Mouse (Mus musculus): ENCODE data around the gene Abcc9. TPM values are rescaled to one million over a fixed set of nuclear protein-coding genes. Genes with fewer than 3 reads are reported as not detected.
"Not testable (repeated sequence)": the region's sequence is repeated elsewhere in the genome, so short reads cannot be mapped to it uniquely, and the experiment has no call there.

The Abcc9 gene
- polyA plus RNA-seq, 1 experiment from 2014 or later: 3.6 TPM

GRCm38 (mm10) chr6:142692085-142692484, 10.0 kb downstream of the Abcc9 start:
- ATAC-seq (replicated peaks): no peak
- no peaks in the 10 kb centered on the region for H3K9me3 ChIP-seq
- H3K9ac ChIP-seq: no peak overlapping the region
- no peak overlapping the region for H3K4me3 ChIP-seq
- 78% methylated on average over 5 of the region's 5 CpGs for WGBS
- no peak overlapping the region for H3K4me2 ChIP-seq
- H3K27me3 ChIP-seq (replicated peaks): no peaks in the 10 kb centered on the region
- no peaks in the 10 kb centered on the region for H3K36me3 ChIP-seq (replicated peaks)
- no peak overlapping the region for H3K27ac ChIP-seq
- H3K4me1 ChIP-seq: no peaks in the 10 kb centered on the region

- H3K36me3 ChIP-seq (replicated peaks): no peaks in the 10 kb centered on the region
- H3K27me3 ChIP-seq (replicated peaks): no peaks in the 10 kb centered on the region
- H3K4me1 ChIP-seq: no peaks in the 10 kb centered on the region
- no peak overlapping the region for H3K4me3 ChIP-seq
- H3K9me3 ChIP-seq: no peaks in the 10 kb centered on the region
- WGBS: 94% methylated on average over 11 of the region's 11 CpGs
- no peak overlapping the region for H3K27ac ChIP-seq
- ATAC-seq (replicated peaks): no peak
- H3K9ac ChIP-seq: no peak overlapping the region
- no peak overlapping the region for H3K4me2 ChIP-seq
Observed at GRCm38 (mm10) chr6:142689673-142690072, 12.4 kb downstream of the Abcc9 start.

- 86% methylated on average over 7 of the region's 7 CpGs for WGBS
- H3K4me2 ChIP-seq: no peak overlapping the region
- H3K27me3 ChIP-seq (replicated peaks): no peaks in the 10 kb centered on the region
- ATAC-seq (replicated peaks): no peak
- no peak overlapping the region for H3K9ac ChIP-seq
- no peaks in the 10 kb centered on the region for H3K36me3 ChIP-seq (replicated peaks)
- no peaks in the 10 kb centered on the region for H3K9me3 ChIP-seq
- no peaks in the 10 kb centered on the region for H3K4me1 ChIP-seq
- no peak overlapping the region for H3K27ac ChIP-seq
- H3K4me3 ChIP-seq: no peak overlapping the region
Observed at GRCm38 (mm10) chr6:142682985-142683691, 19.0 kb downstream of the Abcc9 start.

- no peak overlapping the region for H3K9ac ChIP-seq
- no peaks in the 10 kb centered on the region for H3K9me3 ChIP-seq
- H3K36me3 ChIP-seq (replicated peaks): no peaks in the 10 kb centered on the region
- no peak for ATAC-seq (replicated peaks)
- 97% methylated on average over 2 of the region's 2 CpGs for WGBS
- H3K27ac ChIP-seq: no peak overlapping the region
- no peak overlapping the region for H3K4me2 ChIP-seq
- H3K4me1 ChIP-seq: no peaks in the 10 kb centered on the region
- no peak overlapping the region for H3K4me3 ChIP-seq
- H3K27me3 ChIP-seq (replicated peaks): no peaks in the 10 kb centered on the region
Observed at GRCm38 (mm10) chr6:142670021-142670420, 32.1 kb downstream of the Abcc9 start.

GRCm38 (mm10) chr6:142669343-142669742, 32.8 kb downstream of the Abcc9 start:
- no peaks in the 10 kb centered on the region for H3K9me3 ChIP-seq
- ATAC-seq (replicated peaks): no peak
- no peaks in the 10 kb centered on the region for H3K36me3 ChIP-seq (replicated peaks)
- 95% methylated on average over 6 of the region's 6 CpGs for WGBS
- no peak overlapping the region for H3K4me2 ChIP-seq
- no peaks in the 10 kb centered on the region for H3K27me3 ChIP-seq (replicated peaks)
- no peaks in the 10 kb centered on the region for H3K4me1 ChIP-seq
- no peak overlapping the region for H3K27ac ChIP-seq
- H3K4me3 ChIP-seq: no peak overlapping the region
- no peak overlapping the region for H3K9ac ChIP-seq

- 86% methylated on average over 6 of the region's 6 CpGs for WGBS
- no peaks in the 10 kb centered on the region for H3K27me3 ChIP-seq (replicated peaks)
- H3K27ac ChIP-seq: no peak overlapping the region
Observed at GRCm38 (mm10) chr6:142668831-142669230, 33.3 kb downstream of the Abcc9 start.

GRCm38 (mm10) chr6:142668419-142668766, 33.7 kb downstream of the Abcc9 start:
- H3K36me3 ChIP-seq (replicated peaks): no peaks in the 10 kb centered on the region
- no peak overlapping the region for H3K27ac ChIP-seq
- no peaks in the 10 kb centered on the region for H3K4me1 ChIP-seq
- no peaks in the 10 kb centered on the region for H3K9me3 ChIP-seq
- H3K4me2 ChIP-seq: no peak overlapping the region
- WGBS: 49% methylated on average over 1 of the region's 1 CpGs
- no peak for ATAC-seq (replicated peaks)
- H3K9ac ChIP-seq: no peak overlapping the region
- H3K27me3 ChIP-seq (replicated peaks): no peaks in the 10 kb centered on the region
- H3K4me3 ChIP-seq: no peak overlapping the region

More at GRCm38 (mm10) chr6:142668831-142669230, 33.3 kb downstream of the Abcc9 start:
- Histone ChIP-seq H3K4me3 (no peak overlapping the region), H3K4me1 (no peaks in the 10 kb centered on the region), H3K4me2 (no peak overlapping the region), H3K36me3 (replicated peaks) (no peaks in the 10 kb centered on the region), H3K9me3 (no peaks in the 10 kb centered on the region), H3K9ac (no peak overlapping the region)
- ATAC-seq (replicated peaks): no peak

GRCm38 (mm10) chr6:142667701-142668418, 34.3 kb downstream of the Abcc9 start:
- Histone ChIP-seq H3K27me3 (replicated peaks) (no peaks in the 10 kb centered on the region), H3K9me3 (no peaks in the 10 kb centered on the region)

GRCm38 (mm10) chr6:142662056-142662455, 40.1 kb downstream of the Abcc9 start:
- H3K4me3 ChIP-seq; H3K4me1 ChIP-seq; H3K9ac ChIP-seq; H3K9me3 ChIP-seq; H3K36me3 ChIP-seq (replicated peaks); H3K27me3 ChIP-seq (replicated peaks); H3K4me2 ChIP-seq; H3K27ac ChIP-seq; ATAC-seq (replicated peaks): not testable (repeated sequence)
- 93% methylated on average over 3 of the region's 3 CpGs for WGBS

More at GRCm38 (mm10) chr6:142667701-142668418, 34.3 kb downstream of the Abcc9 start:
- Histone ChIP-seq H3K36me3 (replicated peaks) (no peaks in the 10 kb centered on the region), H3K4me3 (no peak overlapping the region), H3K27ac (no peak overlapping the region), H3K4me1 (no peaks in the 10 kb centered on the region), H3K9ac (no peak overlapping the region), H3K4me2 (no peak overlapping the region)
- ATAC-seq (replicated peaks): no peak
- WGBS: 85% methylated on average over 7 of the region's 7 CpGs

- Histone ChIP-seq H3K9me3 (no peaks in the 10 kb centered on the region), H3K36me3 (replicated peaks) (no peaks in the 10 kb centered on the region), H3K4me3 (no peak overlapping the region), H3K27me3 (replicated peaks) (no peaks in the 10 kb centered on the region), H3K4me2 (no peak overlapping the region), H3K27ac (no peak overlapping the region), H3K4me1 (no peaks in the 10 kb centered on the region), H3K9ac (no peak overlapping the region)
- WGBS: 59% methylated on average over 5 of the region's 5 CpGs
- ATAC-seq (replicated peaks): no peak
Observed at GRCm38 (mm10) chr6:142659038-142659437, 43.1 kb downstream of the Abcc9 start.

GRCm38 (mm10) chr6:142654561-142654960, 47.6 kb downstream of the Abcc9 start:
- H3K36me3 ChIP-seq (replicated peaks): no peaks in the 10 kb centered on the region
- H3K4me3 ChIP-seq: no peak overlapping the region
- no peaks in the 10 kb centered on the region for H3K4me1 ChIP-seq
- no peak overlapping the region for H3K9ac ChIP-seq
- no peak overlapping the region for H3K27ac ChIP-seq
- H3K27me3 ChIP-seq (replicated peaks): no peaks in the 10 kb centered on the region
- H3K4me2 ChIP-seq: no peak overlapping the region
- ATAC-seq (replicated peaks): no peak
- 52% methylated on average over 5 of the region's 5 CpGs for WGBS
- no peaks in the 10 kb centered on the region for H3K9me3 ChIP-seq

- WGBS: 87% methylated on average over 1 of the region's 1 CpGs
- Histone ChIP-seq H3K4me1 (no peaks in the 10 kb centered on the region), H3K9ac (no peak overlapping the region), H3K4me2 (no peak overlapping the region), H3K4me3 (no peak overlapping the region), H3K36me3 (replicated peaks) (no peaks in the 10 kb centered on the region), H3K27ac (no peak overlapping the region), H3K9me3 (no peaks in the 10 kb centered on the region), H3K27me3 (replicated peaks) (no peaks in the 10 kb centered on the region)
- ATAC-seq (replicated peaks): no peak
Observed at GRCm38 (mm10) chr6:142652175-142652574, 49.9 kb downstream of the Abcc9 start.

GRCm38 (mm10) chr6:142649331-142649730, 52.8 kb downstream of the Abcc9 start:
- Histone ChIP-seq H3K4me2 (no peak overlapping the region), H3K36me3 (replicated peaks) (no peaks in the 10 kb centered on the region), H3K27ac (no peak overlapping the region), H3K9ac (no peak overlapping the region), H3K27me3 (replicated peaks) (no peaks in the 10 kb centered on the region), H3K4me1 (no peaks in the 10 kb centered on the region), H3K9me3 (no peaks in the 10 kb centered on the region), H3K4me3 (no peak overlapping the region)
- ATAC-seq (replicated peaks): no peak
- WGBS: 84% methylated on average over 3 of the region's 3 CpGs

Data from midbrain, embryonic 15.5 days (tissue).